Mouse (Mus musculus): ENCODE results near the gene Gm20388.
"Not testable (repeated sequence)": the region's sequence is repeated elsewhere in the genome, so short reads cannot be mapped to it uniquely, and the experiment has no call there.

Gene Gm20388

DNA sequence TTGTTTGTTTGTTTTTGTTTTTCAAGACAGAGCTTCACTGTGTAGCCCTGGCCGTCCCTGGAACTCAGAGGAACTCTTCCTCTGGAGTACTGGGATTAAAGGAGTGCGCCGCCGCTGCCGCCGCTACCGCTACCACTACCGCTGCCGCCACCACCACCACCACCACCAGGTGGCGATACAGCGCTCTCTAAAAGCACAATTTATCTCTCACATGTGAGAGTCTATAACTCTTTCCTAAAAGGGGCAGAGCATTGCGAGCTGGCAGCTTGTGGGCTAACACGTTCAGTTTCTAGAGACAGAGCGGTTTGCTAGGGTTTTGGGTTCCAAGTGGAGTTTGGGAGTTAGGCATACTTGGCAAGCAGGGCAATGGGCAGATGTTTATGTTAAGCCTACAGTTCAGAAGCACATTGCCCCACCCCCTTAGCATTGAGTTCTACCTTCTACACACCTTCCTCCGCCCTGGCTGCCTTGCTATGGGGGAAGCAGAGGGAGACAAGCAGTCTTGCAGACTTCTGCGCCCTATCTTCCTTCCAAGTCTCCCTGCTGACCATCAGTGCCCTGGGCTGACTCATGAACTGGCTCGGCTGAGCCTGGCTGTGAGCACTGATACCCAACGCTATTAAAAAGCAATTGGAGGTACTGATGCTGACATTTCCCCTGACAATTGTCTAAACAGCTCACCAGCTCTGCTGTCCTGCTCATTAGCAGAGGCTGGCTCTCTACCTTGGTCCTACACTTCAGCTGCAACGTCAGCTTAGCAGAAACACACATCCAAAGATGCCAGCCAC is 3718.5 kb downstream of the Gm20388 start:
- DNase-seq, result peak; percentile 63 to 77

GRCm38 (mm10) chr8:123630058-123630457 is 3719.4 kb downstream of the Gm20388 start:
- no peak for DNase-seq

- no peak for DNase-seq
These were observed 3720.2 kb downstream of the Gm20388 start for GRCm38 (mm10) chr8:123630841-123631251.

DNA sequence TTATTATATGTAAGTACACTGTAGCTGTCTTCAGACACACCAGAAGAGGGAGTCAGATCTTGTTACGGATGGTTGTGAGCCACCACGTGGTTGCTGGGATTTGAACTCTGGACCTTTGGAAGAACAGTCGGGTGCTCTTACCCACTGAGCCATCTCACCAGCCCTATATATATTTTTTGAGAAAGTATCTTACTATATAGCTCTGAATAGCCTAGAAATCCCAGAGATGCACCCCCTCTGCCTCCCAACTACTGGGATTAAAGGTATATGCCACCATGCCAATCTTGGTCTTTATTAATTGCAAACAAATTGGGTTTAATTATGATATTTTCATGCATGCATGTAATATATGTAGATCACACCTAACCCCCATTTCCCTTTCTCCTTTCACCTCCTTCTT is 3721.1 kb downstream of the Gm20388 start:
- not testable (repeated sequence) for DNase-seq

- DNase-seq, result no peak
These were observed 3721.6 kb downstream of the Gm20388 start for GRCm38 (mm10) chr8:123632257-123632656.

DNA sequence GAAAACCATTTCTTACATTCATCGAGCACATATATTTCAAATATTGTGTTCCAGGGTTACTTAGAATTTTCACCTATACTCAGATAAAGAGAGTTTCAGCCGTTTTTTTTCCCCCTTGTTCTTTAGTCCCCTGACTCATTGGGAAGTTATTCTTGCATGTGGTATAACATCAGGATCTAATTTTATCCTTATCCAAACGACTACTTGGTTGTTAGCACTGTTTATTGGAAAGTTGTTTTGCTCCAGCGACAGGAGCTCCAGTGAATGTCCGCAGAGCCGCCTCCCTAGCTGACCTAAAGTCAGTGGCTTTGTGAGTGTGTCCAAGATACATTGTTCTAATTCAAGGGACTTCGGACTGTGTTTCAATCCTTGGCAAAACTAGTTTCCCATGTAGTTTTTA is 3723.2 kb downstream of the Gm20388 start:
- DNase-seq, result no peak

GRCm38 (mm10) chr8:123634395-123635131 is 3723.9 kb downstream of the Gm20388 start:
- DNase-seq, result no peak

GRCm38 (mm10) chr8:123635671-123636070 is 3725.0 kb downstream of the Gm20388 start:
- no peak for DNase-seq

DNA sequence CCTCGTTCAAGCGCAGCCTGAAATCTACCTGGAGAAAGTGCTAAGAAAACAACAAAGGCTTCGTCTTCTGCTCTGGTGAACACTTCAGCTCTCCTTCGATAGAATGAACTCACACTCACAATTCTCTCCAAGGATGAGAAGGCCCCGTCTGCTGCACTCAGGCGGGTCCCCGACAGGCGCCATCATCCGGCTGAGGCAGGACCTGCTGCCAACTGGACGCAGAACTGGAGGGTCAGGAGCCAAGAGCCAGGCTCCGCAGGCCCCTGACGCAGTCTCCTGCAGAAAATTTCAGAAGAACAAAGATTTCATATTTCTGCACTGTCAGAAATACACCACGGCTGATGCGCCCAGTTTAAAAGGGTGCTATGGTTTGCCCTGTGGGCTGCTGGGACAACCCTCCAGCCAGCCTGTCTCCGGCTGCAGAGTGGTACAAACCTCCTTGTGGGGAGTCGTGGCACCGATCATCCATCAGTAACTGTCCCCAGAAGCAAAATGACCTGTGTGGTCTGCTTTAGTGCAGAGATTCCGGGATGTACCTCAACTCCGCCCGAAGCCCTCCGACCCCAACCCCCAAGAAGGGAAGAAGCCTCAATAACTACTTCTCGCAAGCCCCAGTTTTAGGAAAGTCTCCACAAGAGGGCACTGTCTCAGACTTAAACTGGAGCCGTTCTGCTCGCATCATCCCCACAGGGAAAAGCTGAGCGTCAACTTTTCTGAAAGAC is 3732.8 kb downstream of the Gm20388 start:
- DNase-seq, result peak in 1 of 2 experiments; percentile 65

DNA sequence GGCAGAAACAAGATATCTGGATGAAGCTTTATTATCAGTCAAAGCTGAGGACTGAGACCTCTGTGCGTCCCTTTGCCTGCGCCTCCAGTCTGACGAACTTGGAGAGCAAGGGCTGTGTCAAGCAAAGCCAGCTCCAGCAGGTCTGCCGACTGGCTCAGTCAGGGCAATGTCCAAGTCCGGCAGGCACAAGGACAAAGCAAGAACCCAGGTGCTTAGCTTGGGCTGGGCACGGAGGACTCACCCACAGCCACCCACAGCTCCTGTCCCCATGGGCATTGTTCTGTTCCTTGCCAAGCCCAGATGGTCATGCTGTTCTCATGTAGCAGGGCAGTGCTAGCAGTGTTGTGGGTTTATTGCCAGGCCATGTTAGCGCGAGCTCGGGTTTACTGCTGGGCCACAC is 3734.6 kb downstream of the Gm20388 start:
- DNase-seq, result no peak

- peak; percentile 50 to 68 for DNase-seq
These were observed 3737.9 kb downstream of the Gm20388 start for GRCm38 (mm10) chr8:123648245-123649170.

- DNase-seq, result no peak
These were observed 3738.8 kb downstream of the Gm20388 start for GRCm38 (mm10) chr8:123649483-123649882.

GRCm38 (mm10) chr8:123651390-123652098 is 3740.9 kb downstream of the Gm20388 start:
- peak in 1 of 2 experiments; percentile 44 for DNase-seq

DNA sequence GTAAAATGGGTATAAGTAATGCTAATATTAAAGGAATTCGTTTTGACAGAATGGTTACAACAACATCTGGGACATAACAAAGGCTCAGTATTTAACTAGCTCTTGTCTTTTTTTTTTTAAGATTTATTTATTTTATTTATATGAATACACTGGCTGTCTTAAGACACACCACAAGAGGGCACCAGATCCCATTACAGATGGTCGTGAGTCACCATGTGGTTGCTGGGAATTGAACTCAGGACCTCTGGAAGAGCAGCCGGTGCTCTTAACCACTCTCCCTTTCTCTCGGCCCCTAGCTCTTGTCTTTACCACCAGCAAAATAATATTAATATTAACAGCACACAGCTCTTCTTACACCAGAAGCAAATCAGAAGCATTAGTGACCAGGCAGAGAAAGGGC is 3742.0 kb downstream of the Gm20388 start:
- no peak for DNase-seq

DNA sequence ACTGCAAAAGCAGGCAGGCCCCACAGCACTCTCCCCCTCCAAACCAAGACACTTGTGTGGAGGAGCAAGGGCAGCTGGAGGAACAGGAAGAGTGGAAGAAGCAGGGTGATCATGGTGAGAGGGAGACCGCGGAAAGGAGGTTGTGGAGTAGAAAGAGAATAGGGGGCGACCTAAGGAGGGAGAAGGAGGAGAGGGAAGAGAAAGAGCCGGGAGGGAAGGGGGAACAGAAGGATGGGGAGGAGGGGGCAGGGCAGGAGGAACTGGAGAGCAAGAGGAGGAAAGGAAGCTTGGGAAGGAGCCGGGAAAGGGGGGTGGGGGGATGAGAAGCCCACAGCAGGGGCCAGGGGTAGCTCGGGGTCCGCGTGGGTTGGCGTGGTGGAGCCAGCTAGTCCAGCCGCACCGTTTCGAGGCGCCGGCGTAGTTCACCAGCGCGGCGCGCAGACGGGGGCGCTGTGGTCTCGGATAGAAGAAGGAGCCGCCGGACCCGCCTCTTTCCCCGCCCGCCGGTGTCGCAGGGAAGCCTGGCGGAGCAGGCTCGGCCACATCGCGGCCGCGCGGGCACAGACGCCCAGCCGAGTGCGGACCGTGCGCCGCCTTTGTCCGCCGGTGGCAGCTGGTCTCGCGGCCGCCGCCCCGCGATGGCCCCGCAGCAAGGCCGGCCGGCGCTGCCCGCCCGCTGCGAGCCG is 3742.8 kb downstream of the Gm20388 start, which contains the start of gene Rhou:
TSS of gene Rhou (plus strand) at position 622 of the 686 bp plus-strand sequence.
- peak; percentile 95 for DNase-seq

DNA sequence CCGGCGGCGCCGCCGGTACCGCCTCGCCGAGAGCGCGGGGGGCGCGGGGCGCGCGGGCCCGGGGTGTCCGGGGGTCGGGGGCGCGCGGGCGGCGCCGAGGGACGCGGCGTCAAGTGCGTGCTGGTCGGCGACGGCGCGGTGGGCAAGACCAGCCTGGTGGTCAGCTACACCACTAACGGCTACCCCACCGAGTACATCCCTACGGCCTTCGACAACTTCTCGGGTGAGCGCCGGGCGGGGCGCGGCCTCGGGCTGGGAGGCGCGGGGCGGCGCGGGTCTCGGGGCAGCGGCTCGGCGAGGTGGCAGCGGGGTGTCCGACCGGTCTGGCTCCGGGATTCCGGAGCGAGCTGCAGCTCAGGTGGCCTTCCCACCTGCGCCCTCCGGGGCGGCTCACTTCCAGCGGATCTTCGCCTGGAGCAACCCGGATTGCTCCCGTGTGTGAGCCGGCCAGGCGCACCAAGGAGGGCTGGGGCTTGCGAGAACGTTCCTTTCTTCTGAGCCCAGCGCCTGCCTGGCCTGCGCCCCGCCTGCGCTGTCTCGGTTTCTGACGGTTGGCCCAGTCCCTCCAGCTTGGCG is 3743.4 kb downstream of the Gm20388 start:
- peak; percentile 67 to 75 for DNase-seq

DNA sequence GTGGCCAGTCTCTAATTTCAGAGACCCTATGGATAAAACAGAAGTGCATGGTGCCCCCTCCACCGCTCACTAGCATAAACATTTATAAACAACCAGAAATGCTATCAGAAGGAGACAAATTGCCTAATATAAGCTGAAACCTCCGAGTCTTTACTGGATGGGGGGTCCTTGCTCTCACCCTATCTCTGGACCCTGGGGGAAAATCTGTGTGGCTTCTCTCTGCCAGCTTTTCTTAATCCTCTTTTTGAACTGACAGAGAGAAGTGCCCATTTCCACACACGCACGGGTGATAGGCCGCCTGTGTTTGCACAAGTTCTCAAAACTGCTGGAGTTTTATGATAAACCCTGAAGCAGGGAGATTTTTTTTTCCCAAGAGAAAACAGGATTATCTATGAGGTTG is 3744.1 kb downstream of the Gm20388 start:
- no peak for DNase-seq

- peak in 1 of 2 experiments; percentile 48 for DNase-seq
These were observed 3744.7 kb downstream of the Gm20388 start for GRCm38 (mm10) chr8:123655351-123655779.

GRCm38 (mm10) chr8:123657826-123658225 is 3747.2 kb downstream of the Gm20388 start:
- DNase-seq, result no peak

GRCm38 (mm10) chr8:123659469-123660057 is 3748.9 kb downstream of the Gm20388 start:
- no peak for DNase-seq
